Mouse (Mus musculus): ENCODE data around the gene Nlk. TPM values are rescaled to one million over a fixed set of nuclear protein-coding genes. Genes with fewer than 3 reads are reported as not detected.

Gene Nlk
- polyA plus RNA-seq, 1 experiment from 2014 or later, result 16.4 TPM

DNA sequence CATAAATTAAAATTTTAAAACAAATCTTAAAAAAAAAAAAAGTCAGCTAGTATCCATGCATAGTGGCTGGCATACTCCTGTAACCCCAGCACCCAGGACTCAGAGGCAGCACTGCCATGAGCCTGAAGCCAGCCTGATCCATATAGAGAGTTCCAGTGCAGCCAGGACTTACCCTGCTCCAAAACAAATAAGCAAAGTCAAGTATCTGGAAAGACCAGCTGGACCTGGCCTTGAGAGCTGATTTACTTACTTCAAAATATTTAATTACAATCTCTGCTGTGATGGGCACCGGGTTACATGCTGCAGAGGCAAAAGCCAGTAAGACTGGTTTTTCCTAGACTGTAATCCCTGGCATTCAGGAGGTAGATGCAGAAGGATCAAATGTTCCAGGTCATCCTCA is 27.6 kb upstream of the Nlk start:
- no peaks in the 10 kb centered on the region; the same call in 1 of the 2 replicates for H3K4me1 ChIP-seq
- no peak overlapping the region for H3K4me3 ChIP-seq
- H3K27ac ChIP-seq (replicated peaks), result no peak overlapping the region
- H3K9me3 ChIP-seq, result no peaks in the 10 kb centered on the region
- 71% methylated on average over 1 of the region's 1 CpGs for WGBS
- H3K27me3 ChIP-seq (replicated peaks; ENCODE audit: low read depth, poor library complexity, severe bottlenecking), result no peaks in the 10 kb centered on the region
- H3K36me3 ChIP-seq (replicated peaks), result no peaks in the 10 kb centered on the region
- DNase-seq (ENCODE audit: low spot score), result no peak

DNA sequence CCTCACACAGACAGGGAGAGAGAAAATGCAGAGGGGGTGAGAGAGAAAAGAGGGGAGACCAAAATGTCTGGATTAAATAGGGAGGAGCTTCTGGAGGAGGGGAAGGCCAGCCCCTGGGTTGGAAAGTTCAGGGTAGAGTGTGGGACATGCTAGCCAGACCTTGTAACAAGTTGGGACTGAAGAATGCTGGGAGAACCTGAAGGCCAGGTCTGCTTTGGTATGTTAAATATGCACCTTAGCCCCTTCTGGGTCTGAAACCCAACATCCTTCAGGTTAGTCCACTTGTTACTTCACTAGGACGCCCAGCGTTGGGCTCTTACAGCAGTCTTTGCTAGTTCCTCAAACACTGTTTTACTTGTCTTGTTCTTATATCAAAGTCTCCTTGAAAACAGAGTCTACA is 24.2 kb upstream of the Nlk start:
- Histone ChIP-seq H3K27me3 (replicated peaks; ENCODE audit: low read depth, poor library complexity, severe bottlenecking) (no peaks in the 10 kb centered on the region), H3K27ac (replicated peaks) (no peak overlapping the region), H3K9me3 (no peaks in the 10 kb centered on the region), H3K4me3 (no peak overlapping the region), H3K4me1 (no peaks in the 10 kb centered on the region; the same call in 1 of the 2 replicates), H3K36me3 (replicated peaks) (no peaks in the 10 kb centered on the region)
- 72% methylated on average over 2 of the region's 2 CpGs for WGBS
- DNase-seq (ENCODE audit: low spot score), result no peak

DNA sequence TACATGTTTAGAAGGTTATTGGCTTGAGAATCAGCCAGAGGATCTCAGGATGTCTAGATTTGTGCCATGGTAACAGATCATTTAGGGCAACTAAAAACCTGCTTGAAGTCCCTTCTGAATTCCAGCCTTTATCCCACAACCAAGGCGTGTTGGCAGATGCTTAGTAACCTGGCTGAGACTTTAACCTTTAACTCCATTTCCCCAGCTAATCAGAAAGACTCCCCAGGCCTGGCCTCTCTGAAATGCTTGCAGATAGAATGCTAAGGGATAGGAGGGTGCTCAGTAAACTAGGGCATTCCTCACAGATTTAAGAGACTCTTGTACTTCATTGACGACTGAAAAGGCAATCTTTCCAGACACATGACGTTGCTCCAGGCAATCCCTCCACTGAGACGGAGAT is 20.5 kb upstream of the Nlk start:
- 60% methylated on average over 4 of the region's 4 CpGs for WGBS
- Histone ChIP-seq H3K36me3 (replicated peaks) (no peaks in the 10 kb centered on the region), H3K4me1 (no peaks in the 10 kb centered on the region; the same call in 1 of the 2 replicates), H3K9me3 (no peaks in the 10 kb centered on the region), H3K27ac (replicated peaks) (no peak overlapping the region), H3K27me3 (replicated peaks; ENCODE audit: low read depth, poor library complexity, severe bottlenecking) (no peaks in the 10 kb centered on the region), H3K4me3 (no peak overlapping the region)
- no peak for DNase-seq (ENCODE audit: low spot score)

DNA sequence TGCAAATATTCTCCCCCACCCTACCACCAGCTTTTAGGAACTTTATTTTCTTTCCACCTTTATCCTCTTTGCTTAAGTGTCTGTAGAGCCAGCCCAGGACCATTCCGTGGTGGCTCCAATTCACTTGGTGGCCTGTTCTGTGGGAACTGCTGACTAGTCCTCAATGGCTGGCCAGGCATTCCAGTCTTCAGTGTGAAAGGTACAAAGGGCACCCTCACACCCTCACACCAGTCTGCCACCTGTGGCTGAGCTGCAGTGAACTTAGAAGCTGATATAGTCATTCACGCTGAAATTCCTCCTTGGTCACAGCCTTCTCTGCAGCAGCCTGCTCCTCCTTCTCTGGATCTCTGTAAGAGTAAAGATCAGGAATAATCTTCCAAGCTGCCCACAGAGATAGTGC is 11.5 kb upstream of the Nlk start:
- H3K36me3 ChIP-seq (replicated peaks), result no peaks in the 10 kb centered on the region
- H3K4me3 ChIP-seq, result no peak overlapping the region
- H3K9me3 ChIP-seq, result no peaks in the 10 kb centered on the region
- H3K27me3 ChIP-seq (replicated peaks; ENCODE audit: low read depth, poor library complexity, severe bottlenecking), result no peaks in the 10 kb centered on the region
- 82% methylated on average over 2 of the region's 2 CpGs for WGBS
- H3K27ac ChIP-seq (replicated peaks), result no peak overlapping the region
- no peak for DNase-seq (ENCODE audit: low spot score)
- no peaks in the 10 kb centered on the region for H3K4me1 ChIP-seq

DNA sequence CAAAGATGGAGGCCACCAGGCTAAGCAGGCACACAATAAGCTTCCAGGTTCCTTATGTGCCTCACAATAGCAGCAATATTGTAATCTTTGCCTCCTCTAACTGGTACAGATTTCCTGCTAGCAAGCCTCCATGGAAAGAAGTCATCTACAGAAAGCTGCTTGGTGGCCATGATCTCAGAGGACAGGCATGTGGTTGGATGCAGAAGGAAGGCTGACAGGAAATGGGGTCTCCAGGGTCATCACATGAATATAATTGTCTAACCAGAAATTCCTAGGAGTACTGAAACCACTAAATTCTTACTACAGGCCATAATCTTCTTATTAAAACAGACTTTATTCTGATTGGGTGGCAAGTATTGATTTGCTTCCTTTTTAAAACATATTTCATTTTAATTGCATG is 8.9 kb upstream of the Nlk start:
- Histone ChIP-seq H3K27ac (replicated peaks) (no peak overlapping the region), H3K9me3 (no peaks in the 10 kb centered on the region), H3K4me3 (no peak overlapping the region), H3K36me3 (replicated peaks) (no peaks in the 10 kb centered on the region), H3K4me1 (no peaks in the 10 kb centered on the region), H3K27me3 (replicated peaks; ENCODE audit: low read depth, poor library complexity, severe bottlenecking) (0 out of 2 replicates have a peak, but pooled peaks cover 5% of the 10 kb centered on the region)
- DNase-seq (ENCODE audit: low spot score), result no peak

DNA sequence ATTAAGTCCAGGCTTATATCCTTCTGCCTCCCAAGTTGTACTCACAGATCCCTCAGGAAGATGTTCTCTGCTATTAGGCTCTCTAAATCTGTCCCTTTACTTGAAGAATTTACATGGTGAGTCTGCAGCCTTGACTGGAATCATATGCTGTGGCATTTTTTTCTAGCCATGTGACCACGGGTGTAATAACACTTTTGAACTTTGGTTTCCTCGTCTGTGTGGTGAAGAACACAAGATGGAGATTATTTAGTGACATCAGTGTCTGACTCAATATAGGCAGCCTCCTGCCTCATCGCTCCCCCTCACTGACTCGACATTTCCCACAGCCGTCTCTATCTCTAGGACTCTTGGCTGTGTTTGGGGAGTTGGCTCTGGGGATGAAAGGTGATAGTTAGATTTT is 5.9 kb upstream of the Nlk start:
- WGBS, result 82% methylated on average over 5 of the region's 5 CpGs
- Histone ChIP-seq H3K27ac (replicated peaks) (no peak overlapping the region), H3K4me3 (no peak overlapping the region)

DNA sequence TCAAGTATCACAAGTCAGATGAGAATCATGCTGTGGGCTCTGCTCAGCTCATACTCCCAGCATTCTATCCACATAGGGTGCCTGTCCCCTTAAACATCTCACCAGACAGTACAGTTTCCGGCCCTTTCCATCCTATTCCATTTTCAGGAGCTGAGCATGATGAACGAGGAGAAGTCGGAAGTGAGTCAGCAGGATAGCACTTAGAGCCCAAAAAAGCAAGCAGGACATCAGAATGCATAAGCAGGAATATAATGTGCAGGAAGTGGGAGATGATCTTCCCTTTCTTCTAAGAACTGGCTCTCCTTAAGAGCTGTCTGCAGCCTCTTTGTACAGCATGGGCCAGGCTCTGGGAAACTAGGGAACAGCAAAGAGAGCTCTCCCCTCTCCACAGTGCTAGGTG is 5.1 kb upstream of the Nlk start:
- 80% methylated on average over 3 of the region's 3 CpGs for WGBS
- H3K27me3 ChIP-seq (replicated peaks; ENCODE audit: low read depth, poor library complexity, severe bottlenecking), result peaks cover 10% of the 10 kb centered on the region; the same call in 1 of the 2 replicates

More for the DNA sequence above, 5.9 kb upstream of the Nlk start:
- H3K36me3 ChIP-seq (replicated peaks), result no peaks in the 10 kb centered on the region
- H3K27me3 ChIP-seq (replicated peaks; ENCODE audit: low read depth, poor library complexity, severe bottlenecking), result peaks cover 10% of the 10 kb centered on the region; the same call in 1 of the 2 replicates
- H3K9me3 ChIP-seq, result no peaks in the 10 kb centered on the region
- no peaks in the 10 kb centered on the region for H3K4me1 ChIP-seq
- DNase-seq (ENCODE audit: low spot score), result no peak

DNA sequence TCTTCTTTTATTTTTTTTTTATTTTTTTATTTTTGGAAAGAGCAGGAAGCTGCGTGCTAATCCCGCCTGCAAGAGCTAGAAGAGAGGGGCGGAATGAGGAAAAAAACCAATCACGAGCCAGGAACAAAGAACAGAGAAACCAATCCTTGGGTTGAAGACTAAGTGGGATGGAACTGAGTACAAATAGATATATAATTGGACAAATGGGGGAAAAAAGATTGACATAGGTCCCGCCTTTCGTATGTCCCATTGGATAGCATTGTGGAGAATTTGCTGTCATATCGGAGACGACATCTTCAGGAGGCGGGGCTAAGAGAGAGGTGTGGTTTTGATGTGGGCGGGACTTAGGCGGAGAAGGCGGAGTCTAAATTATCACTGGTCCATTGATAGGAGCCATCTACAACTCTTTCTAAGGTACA is 589 bp upstream of the Nlk start:
- peak; percentile 88 for DNase-seq (ENCODE audit: low spot score)
- Histone ChIP-seq H3K27ac (replicated peaks) (peak overlapping the region; percentile 94), H3K27me3 (replicated peaks; ENCODE audit: low read depth, poor library complexity, severe bottlenecking) (peaks cover 10% of the 10 kb centered on the region; the same call in 1 of the 2 replicates), H3K4me3 (peak overlapping the region; percentile 88), H3K9me3 (no peaks in the 10 kb centered on the region), H3K4me1 (peaks cover 33% of the 10 kb centered on the region), H3K36me3 (replicated peaks) (peaks cover 15% of the 10 kb centered on the region)
- 0% methylated on average over 12 of the region's 12 CpGs for WGBS

More for the DNA sequence above, 5.1 kb upstream of the Nlk start:
- Histone ChIP-seq H3K9me3 (no peaks in the 10 kb centered on the region), H3K4me1 (no peaks in the 10 kb centered on the region), H3K4me3 (no peak overlapping the region), H3K27ac (replicated peaks) (no peak overlapping the region), H3K36me3 (replicated peaks) (no peaks in the 10 kb centered on the region)
- DNase-seq (ENCODE audit: low spot score), result no peak

DNA sequence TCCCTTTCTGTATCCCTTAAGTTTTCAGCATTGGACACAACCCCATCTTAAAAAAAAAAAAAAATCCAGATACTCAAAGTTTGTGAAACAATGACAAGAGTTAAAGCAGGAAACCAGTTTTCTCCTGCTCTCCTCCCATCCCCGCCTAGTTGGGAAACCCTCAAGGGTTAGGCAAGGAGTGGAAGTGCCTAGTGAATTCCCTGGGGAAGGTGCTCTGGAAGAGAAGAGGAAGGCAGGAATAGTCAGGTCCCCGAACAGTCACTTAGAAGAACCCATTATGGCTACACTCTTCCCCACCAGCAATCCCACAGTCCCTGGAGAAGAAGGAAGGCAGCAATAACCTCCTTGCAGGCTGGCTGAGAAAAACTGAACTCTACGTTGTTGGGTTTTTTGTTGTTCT is 2.9 kb downstream of the Nlk start:
- H3K4me3 ChIP-seq, result peak overlapping the region; percentile 37; the same call in 1 of the 2 replicates
- H3K27ac ChIP-seq (replicated peaks), result no peak overlapping the region
- DNase-seq (ENCODE audit: low spot score), result no peak
- H3K36me3 ChIP-seq (replicated peaks), result peaks cover 15% of the 10 kb centered on the region
- peaks cover 45% of the 10 kb centered on the region for H3K4me1 ChIP-seq
- H3K27me3 ChIP-seq (replicated peaks; ENCODE audit: low read depth, poor library complexity, severe bottlenecking), result no peaks in the 10 kb centered on the region
- WGBS, result 76% methylated on average over 3 of the region's 3 CpGs
- H3K9me3 ChIP-seq, result no peaks in the 10 kb centered on the region

DNA sequence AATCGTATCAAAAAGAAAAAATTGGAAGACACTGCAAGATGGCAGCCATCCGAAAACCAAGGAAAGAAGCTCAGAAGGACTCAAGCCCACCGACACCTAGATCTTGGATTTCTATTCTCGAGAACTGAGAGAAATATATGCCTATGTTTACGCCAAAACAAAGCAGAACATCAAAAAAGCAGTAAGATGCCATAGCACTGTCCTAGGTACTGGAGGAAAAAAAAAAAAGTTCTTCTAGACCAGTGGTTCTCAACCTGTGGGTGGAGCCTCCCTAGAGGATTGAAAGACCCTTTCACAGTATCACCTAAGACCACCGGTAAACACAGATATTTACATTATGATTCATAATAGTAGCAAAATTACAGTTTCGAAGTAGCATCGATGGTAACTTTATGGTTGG is 3.9 kb downstream of the Nlk start:
- Histone ChIP-seq H3K4me3 (no peak overlapping the region), H3K36me3 (replicated peaks) (peaks cover 15% of the 10 kb centered on the region), H3K27ac (replicated peaks) (no peak overlapping the region), H3K9me3 (no peaks in the 10 kb centered on the region), H3K4me1 (peaks cover 54% of the 10 kb centered on the region), H3K27me3 (replicated peaks; ENCODE audit: low read depth, poor library complexity, severe bottlenecking) (no peaks in the 10 kb centered on the region)
- WGBS, result 92% methylated on average over 8 of the region's 8 CpGs
- DNase-seq (ENCODE audit: low spot score), result no peak

DNA sequence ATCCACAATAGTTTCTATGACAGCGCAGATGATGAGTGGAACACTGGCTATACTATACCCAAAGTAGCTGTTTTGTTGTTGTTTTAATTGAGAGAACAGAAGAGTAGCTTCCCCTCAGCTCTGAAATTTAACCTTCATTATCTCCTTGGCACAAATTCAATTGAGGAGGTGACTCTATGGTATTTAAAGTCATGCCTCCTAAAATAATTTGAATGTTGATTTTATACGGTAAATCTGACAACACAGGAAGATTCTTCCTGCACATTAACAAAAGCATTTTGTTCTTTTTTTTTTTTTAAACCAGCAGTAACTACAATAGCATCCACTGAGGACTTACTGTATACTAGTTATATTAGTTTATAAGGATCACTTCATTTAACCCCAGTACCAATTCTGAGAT is 6.0 kb downstream of the Nlk start:
- DNase-seq (ENCODE audit: low spot score), result no peak
- Histone ChIP-seq H3K4me1 (peaks cover 53% of the 10 kb centered on the region), H3K27me3 (replicated peaks; ENCODE audit: low read depth, poor library complexity, severe bottlenecking) (no peaks in the 10 kb centered on the region), H3K36me3 (replicated peaks) (peaks cover 15% of the 10 kb centered on the region), H3K4me3 (no peak overlapping the region), H3K27ac (replicated peaks) (no peak overlapping the region), H3K9me3 (no peaks in the 10 kb centered on the region)
- 84% methylated on average over 2 of the region's 2 CpGs for WGBS

DNA sequence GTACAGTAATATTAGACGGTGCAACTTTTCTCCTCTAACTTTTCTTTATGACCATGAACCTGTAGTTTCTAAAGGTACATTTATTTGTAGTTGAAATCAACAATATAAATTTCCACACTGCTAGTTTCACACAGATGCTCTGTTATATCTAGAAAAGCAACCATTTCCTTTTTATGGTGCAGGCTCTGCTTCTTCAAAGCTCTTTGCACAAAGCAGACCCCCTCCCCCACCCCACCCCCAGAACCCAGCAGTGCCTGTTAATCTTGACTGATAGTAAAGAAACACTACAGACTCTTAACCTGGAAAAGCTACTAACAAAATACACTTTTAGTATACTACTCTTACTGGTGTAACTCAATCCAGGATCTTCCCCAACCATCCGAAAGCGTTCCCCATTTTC is 6.6 kb downstream of the Nlk start:
- 89% methylated on average over 3 of the region's 3 CpGs for WGBS
- H3K27me3 ChIP-seq (replicated peaks; ENCODE audit: low read depth, poor library complexity, severe bottlenecking), result no peaks in the 10 kb centered on the region
- no peak overlapping the region for H3K27ac ChIP-seq (replicated peaks)
- no peaks in the 10 kb centered on the region for H3K9me3 ChIP-seq
- no peak for DNase-seq (ENCODE audit: low spot score)
- peaks cover 14% of the 10 kb centered on the region for H3K36me3 ChIP-seq (replicated peaks)
- no peak overlapping the region for H3K4me3 ChIP-seq
- peaks cover 47% of the 10 kb centered on the region for H3K4me1 ChIP-seq

DNA sequence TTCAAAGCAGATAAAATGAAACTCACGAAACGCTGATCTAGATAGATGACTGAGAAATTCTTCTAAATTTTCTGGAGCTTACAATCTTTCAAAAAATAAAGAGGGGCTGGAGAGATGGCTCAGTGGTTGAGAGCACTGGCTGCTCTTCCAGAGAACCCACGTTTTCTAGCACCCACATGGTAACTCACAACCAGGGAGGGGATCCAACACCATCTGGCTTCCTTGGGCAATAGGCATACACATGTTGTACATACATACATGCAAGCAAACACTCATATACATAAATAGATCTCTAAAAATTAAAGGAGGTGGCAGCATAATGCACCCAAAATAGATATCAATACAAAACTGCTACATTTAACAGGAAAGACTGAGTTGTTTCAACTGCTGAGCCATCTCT is 16.1 kb downstream of the Nlk start:
- Histone ChIP-seq H3K27ac (replicated peaks) (no peak overlapping the region), H3K4me3 (no peak overlapping the region), H3K36me3 (replicated peaks) (peaks cover 25% of the 10 kb centered on the region), H3K27me3 (replicated peaks; ENCODE audit: low read depth, poor library complexity, severe bottlenecking) (no peaks in the 10 kb centered on the region), H3K4me1 (no peaks in the 10 kb centered on the region), H3K9me3 (no peaks in the 10 kb centered on the region)
- 88% methylated on average over 3 of the region's 3 CpGs for WGBS
- no peak for DNase-seq (ENCODE audit: low spot score)

DNA sequence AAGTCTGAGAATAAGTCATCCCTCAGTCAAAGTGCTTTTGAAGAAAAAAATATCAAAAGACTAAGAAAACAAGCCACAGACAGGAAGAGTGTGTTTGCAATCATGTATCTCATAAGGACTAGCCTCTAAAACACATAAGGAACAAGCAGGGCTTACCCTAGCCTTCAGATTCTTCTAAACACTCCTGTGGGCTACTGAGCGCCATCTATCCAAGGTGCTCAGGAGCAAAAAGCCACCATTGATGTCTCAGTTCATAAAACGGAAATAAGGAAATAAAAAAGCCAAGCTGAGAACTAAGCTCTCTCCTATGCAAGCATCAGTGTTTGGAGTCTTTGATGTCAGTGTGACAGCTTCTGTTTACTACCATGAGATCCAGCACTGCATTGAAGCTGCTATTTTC is 18.4 kb downstream of the Nlk start:
- Histone ChIP-seq H3K27ac (replicated peaks) (no peak overlapping the region), H3K9me3 (no peaks in the 10 kb centered on the region), H3K27me3 (replicated peaks; ENCODE audit: low read depth, poor library complexity, severe bottlenecking) (no peaks in the 10 kb centered on the region), H3K36me3 (replicated peaks) (peaks cover 13% of the 10 kb centered on the region), H3K4me3 (no peak overlapping the region), H3K4me1 (no peaks in the 10 kb centered on the region)
- no peak for DNase-seq (ENCODE audit: low spot score)
- WGBS, result 83% methylated on average over 2 of the region's 2 CpGs

All from embryonic facial prominence, embryonic 10.5 days (tissue).